Mouse (Mus musculus): ENCODE measurements around the gene Slc25a33. TPM values are rescaled to one million over a fixed set of nuclear protein-coding genes. Genes with fewer than 3 reads are reported as not detected.

Slc25a33 gene
- polyA plus RNA-seq, 1 experiment from 2014 or later = 31.8 TPM

- Histone ChIP-seq H3K9ac (peak overlapping the region; percentile 44), H3K4me1 (replicated peaks) (peaks cover 27% of the 10 kb centered on the region), H3K36me3 (peaks cover 92% of the 10 kb centered on the region), H3K9me3 (no peaks in the 10 kb centered on the region), H3K27me3 (no peaks in the 10 kb centered on the region), H3K4me2 (no peak overlapping the region), H3K27ac (replicated peaks) (peak overlapping the region; percentile 49), H3K4me3 (no peak overlapping the region)
- 75% methylated on average over 24 of the region's 24 CpGs for WGBS
- no peak for ATAC-seq (ENCODE audit: low read depth)
Observed at GRCm38 (mm10) chr4:149722104-149723020, 51.7 kb downstream of the Slc25a33 start.

GRCm38 (mm10) chr4:149721163-149721562 lies 52.9 kb downstream of the Slc25a33 start:
- H3K4me3 ChIP-seq = no peak overlapping the region
- H3K36me3 ChIP-seq = peaks cover 92% of the 10 kb centered on the region
- H3K4me1 ChIP-seq (replicated peaks) = peaks cover 27% of the 10 kb centered on the region
- H3K9me3 ChIP-seq = no peaks in the 10 kb centered on the region
- 83% methylated on average over 8 of the region's 8 CpGs for WGBS
- no peaks in the 10 kb centered on the region for H3K27me3 ChIP-seq
- H3K9ac ChIP-seq = no peak overlapping the region
- H3K27ac ChIP-seq (replicated peaks) = no peak overlapping the region
- no peak overlapping the region for H3K4me2 ChIP-seq
- no peak for ATAC-seq (ENCODE audit: low read depth)

GRCm38 (mm10) chr4:149719686-149720085 lies 54.4 kb downstream of the Slc25a33 start:
- no peak overlapping the region for H3K9ac ChIP-seq
- 83% methylated on average over 6 of the region's 6 CpGs for WGBS
- H3K4me3 ChIP-seq = no peak overlapping the region
- peaks cover 92% of the 10 kb centered on the region for H3K36me3 ChIP-seq
- no peak overlapping the region for H3K4me2 ChIP-seq
- no peaks in the 10 kb centered on the region for H3K9me3 ChIP-seq
- H3K27ac ChIP-seq (replicated peaks) = no peak overlapping the region
- no peak for ATAC-seq (ENCODE audit: low read depth)
- H3K27me3 ChIP-seq = no peaks in the 10 kb centered on the region
- H3K4me1 ChIP-seq (replicated peaks) = peaks cover 27% of the 10 kb centered on the region

- Histone ChIP-seq H3K27ac (replicated peaks) (no peak overlapping the region), H3K4me3 (no peak overlapping the region), H3K9ac (no peak overlapping the region), H3K4me2 (no peak overlapping the region), H3K4me1 (replicated peaks) (peaks cover 6% of the 10 kb centered on the region; the same call in 1 of the 2 replicates), H3K9me3 (no peaks in the 10 kb centered on the region), H3K36me3 (peaks cover 49% of the 10 kb centered on the region), H3K27me3 (no peaks in the 10 kb centered on the region)
- ATAC-seq (ENCODE audit: low read depth) = no peak
- WGBS = 84% methylated on average over 3 of the region's 3 CpGs
Observed at GRCm38 (mm10) chr4:149714542-149714941, 59.5 kb downstream of the Slc25a33 start.

GRCm38 (mm10) chr4:149711955-149712354 lies 62.1 kb downstream of the Slc25a33 start:
- Histone ChIP-seq H3K27me3 (no peaks in the 10 kb centered on the region), H3K9ac (no peak overlapping the region), H3K4me1 (replicated peaks) (peaks cover 6% of the 10 kb centered on the region; the same call in 1 of the 2 replicates), H3K4me2 (no peak overlapping the region), H3K27ac (replicated peaks) (no peak overlapping the region), H3K9me3 (no peaks in the 10 kb centered on the region), H3K36me3 (peaks cover 24% of the 10 kb centered on the region), H3K4me3 (no peak overlapping the region)
- 0 out of 2 replicates have a peak, but pooled peaks have one; percentile 24 for ATAC-seq (ENCODE audit: low read depth)
- WGBS = 17% methylated on average over 7 of the region's 7 CpGs

- Histone ChIP-seq H3K36me3 (peaks cover 19% of the 10 kb centered on the region), H3K27me3 (no peaks in the 10 kb centered on the region), H3K4me1 (replicated peaks) (peaks cover 6% of the 10 kb centered on the region; the same call in 1 of the 2 replicates), H3K4me3 (no peak overlapping the region), H3K9ac (no peak overlapping the region), H3K27ac (replicated peaks) (no peak overlapping the region), H3K4me2 (no peak overlapping the region), H3K9me3 (no peaks in the 10 kb centered on the region)
- no peak for ATAC-seq (ENCODE audit: low read depth)
- WGBS = 83% methylated on average over 5 of the region's 5 CpGs
Observed at GRCm38 (mm10) chr4:149711485-149711884, 62.6 kb downstream of the Slc25a33 start.

GRCm38 (mm10) chr4:149710510-149710909 lies 63.6 kb downstream of the Slc25a33 start:
- peaks cover 9% of the 10 kb centered on the region for H3K36me3 ChIP-seq
- no peak overlapping the region for H3K4me3 ChIP-seq
- no peaks in the 10 kb centered on the region for H3K9me3 ChIP-seq
- no peak overlapping the region for H3K9ac ChIP-seq
- no peaks in the 10 kb centered on the region for H3K27me3 ChIP-seq
- H3K27ac ChIP-seq (replicated peaks) = no peak overlapping the region
- no peak overlapping the region for H3K4me2 ChIP-seq
- 21% methylated on average over 5 of the region's 5 CpGs for WGBS
- peaks cover 6% of the 10 kb centered on the region; the same call in 1 of the 2 replicates for H3K4me1 ChIP-seq (replicated peaks)
- peak; percentile 61 for ATAC-seq (ENCODE audit: low read depth)

- Histone ChIP-seq H3K27ac (replicated peaks) (no peak overlapping the region), H3K4me1 (replicated peaks) (no peaks in the 10 kb centered on the region), H3K4me2 (no peak overlapping the region), H3K36me3 (no peaks in the 10 kb centered on the region), H3K4me3 (no peak overlapping the region), H3K9me3 (no peaks in the 10 kb centered on the region), H3K9ac (no peak overlapping the region), H3K27me3 (no peaks in the 10 kb centered on the region)
- no peak for ATAC-seq (ENCODE audit: low read depth)
- WGBS = 90% methylated on average over 8 of the region's 8 CpGs
Observed at GRCm38 (mm10) chr4:149705941-149706340, 68.1 kb downstream of the Slc25a33 start.

GRCm38 (mm10) chr4:149705298-149705697 lies 68.8 kb downstream of the Slc25a33 start:
- H3K4me2 ChIP-seq = no peak overlapping the region
- 74% methylated on average over 7 of the region's 7 CpGs for WGBS

GRCm38 (mm10) chr4:149702210-149702979 lies 71.7 kb downstream of the Slc25a33 start, which contains the start of gene Pik3cd:
Gene Pik3cd (minus strand): TSS chr4:149702571.
- H3K9ac ChIP-seq = no peak within 1 kb of the TSS
- peaks cover 9% of the 10 kb centered on the region for H3K4me1 ChIP-seq (replicated peaks)
- 76% methylated on average over 19 of the region's 19 CpGs for WGBS
- H3K27me3 ChIP-seq = peaks cover 25% of the 10 kb centered on the region; the same call in 1 of the 2 replicates
- H3K9me3 ChIP-seq = no peaks in the 10 kb centered on the region
- no peaks in the 10 kb centered on the region for H3K36me3 ChIP-seq
- no peak within 1 kb of the TSS for H3K27ac ChIP-seq (replicated peaks)
- H3K4me2 ChIP-seq = no peak within 1 kb of the TSS
- no peak within 1 kb of the TSS for H3K4me3 ChIP-seq
- no peak for ATAC-seq (ENCODE audit: low read depth)

More at GRCm38 (mm10) chr4:149705298-149705697, 68.8 kb downstream of the Slc25a33 start:
- H3K4me3 ChIP-seq = no peak overlapping the region
- H3K4me1 ChIP-seq (replicated peaks) = no peaks in the 10 kb centered on the region
- H3K9me3 ChIP-seq = no peaks in the 10 kb centered on the region
- ATAC-seq (ENCODE audit: low read depth) = no peak
- no peaks in the 10 kb centered on the region for H3K36me3 ChIP-seq
- H3K9ac ChIP-seq = no peak overlapping the region
- no peak overlapping the region for H3K27ac ChIP-seq (replicated peaks)
- peaks cover 3% of the 10 kb centered on the region; the same call in 1 of the 2 replicates for H3K27me3 ChIP-seq

- ATAC-seq (ENCODE audit: low read depth) = no peak
- H3K4me2 ChIP-seq = no peak overlapping the region
- no peak overlapping the region for H3K9ac ChIP-seq
- no peaks in the 10 kb centered on the region for H3K36me3 ChIP-seq
- H3K27me3 ChIP-seq = peaks cover 28% of the 10 kb centered on the region; the same call in 1 of the 2 replicates
- H3K27ac ChIP-seq (replicated peaks) = no peak overlapping the region
- H3K4me1 ChIP-seq (replicated peaks) = peaks cover 11% of the 10 kb centered on the region
- WGBS = 53% methylated on average over 18 of the region's 18 CpGs
- H3K4me3 ChIP-seq = no peak overlapping the region
- H3K9me3 ChIP-seq = no peaks in the 10 kb centered on the region
Observed at GRCm38 (mm10) chr4:149701426-149702209, 72.5 kb downstream of the Slc25a33 start.
